Mouse (Mus musculus) splenic B cell, adult 2 months (primary cell): ENCODE measurements at regions not wholly inside any gene's neighbourhood (a gene's known extent, or its start where the extent isn't known, plus 50 kb on each side); places are given as distances from the start of the nearest gene placed in this dataset.
A peak's percentile ranks its signal among the peaks of the same experiment; 100 is the strongest.

ENCODE experiments used
- DNase-seq: peaks from one replicate; pipeline ENCODE4 v3.0.0-alpha.2; 2011; ENCODE audit warnings: low read depth, low spot score
- H3K27me3 ChIP-seq: 2 replicates; pipeline ENCODE4 v1.6.1; 2012; ENCODE audit warnings: mild to moderate bottlenecking, low read length, moderate library complexity, mixed read lengths; ENCODE audit not compliant: control insufficient read depth, poor library complexity, insufficient read depth, severe bottlenecking
- H3K36me3 ChIP-seq: 2 replicates; pipeline ENCODE4 v1.6.1; 2012; ENCODE audit warnings: mild to moderate bottlenecking, low read length, moderate library complexity, mixed read lengths; ENCODE audit not compliant: control insufficient read depth, poor library complexity, insufficient read depth, severe bottlenecking

GRCm38 (mm10) chr1:137906883-137907282 lies 268.6 kb downstream of the Ptprc start:
- H3K36me3 ChIP-seq: 0 out of 2 replicates have a peak, but pooled peaks cover 1% of the 10 kb centered on the region
- DNase-seq: no peak
- no peaks in the 10 kb centered on the region for H3K27me3 ChIP-seq

GRCm38 (mm10) chr1:137906477-137906876 lies 269.0 kb downstream of the Ptprc start:
- no peak for DNase-seq
- Histone ChIP-seq H3K27me3 (no peaks in the 10 kb centered on the region), H3K36me3 (0 out of 2 replicates have a peak, but pooled peaks cover 1% of the 10 kb centered on the region)

- H3K27me3 ChIP-seq: no peaks in the 10 kb centered on the region
- DNase-seq: no peak
- 0 out of 2 replicates have a peak, but pooled peaks cover 1% of the 10 kb centered on the region for H3K36me3 ChIP-seq
Observed at GRCm38 (mm10) chr1:137905566-137905965, 269.9 kb downstream of the Ptprc start.

DNA sequence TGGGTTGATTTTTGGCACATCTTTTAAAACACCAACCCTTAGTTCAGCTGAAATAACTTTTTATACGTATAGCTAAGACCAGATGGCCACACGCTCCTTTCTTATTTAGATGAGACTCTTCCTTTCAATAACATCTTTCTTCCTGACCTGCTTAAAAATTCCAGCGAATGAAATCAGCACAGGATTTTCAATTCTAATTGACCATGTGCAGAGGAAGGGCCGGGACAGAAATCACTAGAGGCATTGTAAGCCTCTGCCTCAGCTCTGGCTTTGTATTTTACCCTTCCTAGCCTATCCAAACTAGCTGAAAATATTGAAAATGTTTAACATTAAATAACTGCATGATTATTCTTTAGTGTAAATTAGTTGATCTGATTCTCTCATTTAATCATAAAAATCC lies 272.2 kb downstream of the Ptprc start:
- no peak for DNase-seq
- H3K36me3 ChIP-seq: 0 out of 2 replicates have a peak, but pooled peaks cover 1% of the 10 kb centered on the region

GRCm38 (mm10) chr1:137902859-137903258 lies 272.6 kb downstream of the Ptprc start:
- H3K27me3 ChIP-seq: no peaks in the 10 kb centered on the region
- peak; percentile 33 for DNase-seq
- H3K36me3 ChIP-seq: 0 out of 2 replicates have a peak, but pooled peaks cover 1% of the 10 kb centered on the region

More for the DNA sequence above, 272.2 kb downstream of the Ptprc start:
- no peaks in the 10 kb centered on the region for H3K27me3 ChIP-seq

DNA sequence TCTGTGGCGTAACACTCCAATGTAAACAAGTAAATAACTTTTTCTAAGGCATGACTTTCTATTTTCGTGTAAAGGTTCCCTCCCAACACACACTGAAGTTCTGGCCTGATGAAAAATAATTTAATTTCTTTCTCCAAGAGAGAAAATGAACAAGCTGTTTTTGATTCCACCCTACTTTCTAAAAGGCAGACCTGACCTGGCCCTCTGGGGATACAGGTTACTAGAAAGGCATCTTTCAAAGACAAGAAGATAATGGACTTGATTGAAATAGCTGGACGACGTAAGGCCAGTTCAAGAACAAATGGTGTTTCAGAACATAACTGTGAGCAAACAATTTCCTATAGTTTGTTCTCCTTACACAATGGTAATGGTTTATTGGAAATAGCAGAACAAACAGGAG lies 273.5 kb downstream of the Ptprc start:
- DNase-seq: no peak
- no peaks in the 10 kb centered on the region for H3K27me3 ChIP-seq

DNA sequence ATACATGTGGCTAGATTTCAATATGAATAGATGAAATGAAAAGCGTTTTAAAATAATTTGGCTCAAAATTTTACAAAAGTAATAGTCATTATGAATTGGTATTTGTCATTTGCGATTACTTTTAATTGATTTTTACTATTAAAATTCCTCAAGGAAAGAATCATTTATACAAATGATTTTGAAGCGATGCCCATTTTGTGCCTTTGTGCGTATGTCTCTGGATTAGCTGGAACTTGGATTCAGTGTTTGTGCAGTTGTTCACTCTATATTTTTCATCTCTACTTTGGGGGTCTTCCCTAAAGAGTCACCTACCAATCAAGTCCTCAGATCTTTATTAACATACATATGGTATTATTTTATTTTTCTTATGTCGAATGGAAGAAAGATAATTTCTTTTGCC lies 274.3 kb downstream of the Ptprc start:
- DNase-seq: no peak
- H3K27me3 ChIP-seq: no peaks in the 10 kb centered on the region
- no peaks in the 10 kb centered on the region for H3K36me3 ChIP-seq

More for the DNA sequence above, 273.5 kb downstream of the Ptprc start:
- 0 out of 2 replicates have a peak, but pooled peaks cover 1% of the 10 kb centered on the region for H3K36me3 ChIP-seq

- Histone ChIP-seq H3K36me3 (no peaks in the 10 kb centered on the region), H3K27me3 (no peaks in the 10 kb centered on the region)
- DNase-seq: peak; percentile 31
Observed at GRCm38 (mm10) chr1:137900621-137901071, 274.9 kb downstream of the Ptprc start.

DNA sequence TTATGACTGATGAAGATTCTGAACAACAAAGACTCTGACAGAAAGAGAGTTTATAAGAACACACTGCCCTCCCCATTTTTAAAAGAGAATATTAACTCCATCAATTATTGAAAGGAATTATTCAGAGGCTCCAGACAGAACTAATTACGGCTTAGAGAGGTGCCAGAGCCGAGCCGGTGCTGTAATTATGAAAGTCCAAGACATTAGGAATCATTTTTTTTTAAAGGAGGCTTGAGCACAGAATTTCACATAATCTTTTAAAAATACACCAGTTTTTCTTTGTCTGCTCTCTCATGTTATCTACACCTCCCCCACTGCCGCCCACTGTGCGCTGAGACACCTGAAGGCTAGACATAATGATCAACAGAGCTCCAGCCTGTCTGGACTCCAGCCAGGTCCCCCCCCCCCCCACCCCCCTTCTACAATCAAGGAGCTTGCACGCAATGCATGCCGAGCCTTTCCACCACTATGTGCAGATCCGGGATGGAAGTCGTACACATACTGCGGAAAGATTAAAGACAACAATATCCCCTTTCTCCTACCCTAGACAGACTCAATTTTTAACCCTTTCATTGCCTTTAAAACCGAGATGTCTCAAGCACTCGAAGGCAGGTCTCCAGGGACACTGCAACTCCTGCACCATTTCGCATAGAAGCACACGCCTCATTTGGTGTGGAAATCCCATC lies 275.4 kb downstream of the Ptprc start:
- Histone ChIP-seq H3K27me3 (no peaks in the 10 kb centered on the region), H3K36me3 (no peaks in the 10 kb centered on the region)
- peak; percentile 40 for DNase-seq

DNA sequence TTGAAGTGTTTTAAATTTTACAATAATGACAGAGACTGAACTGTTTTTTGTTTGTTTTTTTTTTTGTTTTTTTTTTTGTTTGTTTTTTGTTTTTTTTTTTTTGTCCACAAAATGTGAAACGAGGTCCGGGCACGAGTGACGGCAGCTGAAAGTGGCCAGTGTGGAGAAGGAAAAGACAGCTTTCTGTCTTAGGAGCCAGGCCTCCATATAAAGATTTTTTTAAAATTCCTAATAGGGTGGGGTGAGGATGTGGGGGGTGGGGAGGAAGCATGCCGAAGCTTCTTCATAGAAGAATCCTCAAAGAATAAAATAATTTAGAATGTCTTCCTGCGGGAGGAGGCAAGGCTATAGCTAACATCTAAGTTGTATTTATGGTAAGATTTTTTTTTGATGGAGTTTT lies 276.2 kb downstream of the Ptprc start:
- H3K27me3 ChIP-seq: no peaks in the 10 kb centered on the region
- DNase-seq: no peak
- H3K36me3 ChIP-seq: no peaks in the 10 kb centered on the region

GRCm38 (mm10) chr1:137898891-137899290 lies 276.6 kb downstream of the Ptprc start:
- Histone ChIP-seq H3K36me3 (no peaks in the 10 kb centered on the region), H3K27me3 (no peaks in the 10 kb centered on the region)
- DNase-seq: no peak

DNA sequence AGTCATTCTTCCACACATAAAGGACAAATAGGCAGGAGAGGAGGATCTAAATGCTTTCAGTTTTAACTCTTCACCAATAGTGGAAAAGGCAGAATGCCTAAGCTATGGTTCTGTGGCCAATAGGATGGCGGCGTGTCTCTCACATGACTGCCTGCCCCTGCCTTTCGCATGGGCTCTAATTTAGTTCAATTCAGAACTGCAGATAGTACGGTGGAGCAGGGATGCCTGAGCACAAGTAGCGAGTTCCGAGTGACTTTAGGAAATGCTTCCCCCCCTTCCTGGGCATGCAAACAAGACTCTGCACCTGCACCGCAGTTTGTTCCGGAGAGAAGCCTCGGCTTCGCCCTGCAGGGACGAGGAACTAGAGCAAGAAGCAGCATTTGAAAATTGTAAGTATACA lies 277.1 kb downstream of the Ptprc start:
- Histone ChIP-seq H3K27me3 (no peaks in the 10 kb centered on the region), H3K36me3 (no peaks in the 10 kb centered on the region)
- DNase-seq: peak; percentile 83

DNA sequence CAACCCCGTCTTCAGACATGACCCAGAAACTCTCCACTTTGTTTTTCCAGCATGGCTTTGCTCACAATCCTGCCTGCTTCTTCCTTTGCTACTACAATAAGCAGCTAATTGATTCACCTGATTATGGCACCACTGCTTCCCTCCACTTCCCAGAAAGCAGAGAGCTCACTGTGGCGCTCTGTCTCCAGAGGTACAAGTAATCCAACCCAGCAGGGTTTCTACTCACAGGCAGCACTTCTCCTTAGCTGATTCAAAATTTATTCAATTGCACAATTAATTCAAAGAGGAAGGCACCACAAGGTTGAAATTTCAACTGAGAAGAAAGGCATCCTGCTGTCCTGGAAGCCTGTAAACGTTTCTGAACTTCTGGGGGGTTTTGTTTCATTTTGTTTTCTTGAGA lies 293.9 kb downstream of the Ptprc start:
- H3K27me3 ChIP-seq: no peaks in the 10 kb centered on the region
- no peak for DNase-seq
- H3K36me3 ChIP-seq: no peaks in the 10 kb centered on the region

GRCm38 (mm10) chr1:137874361-137874760 lies 301.1 kb downstream of the Ptprc start:
- DNase-seq: no peak
- Histone ChIP-seq H3K36me3 (no peaks in the 10 kb centered on the region), H3K27me3 (no peaks in the 10 kb centered on the region)

DNA sequence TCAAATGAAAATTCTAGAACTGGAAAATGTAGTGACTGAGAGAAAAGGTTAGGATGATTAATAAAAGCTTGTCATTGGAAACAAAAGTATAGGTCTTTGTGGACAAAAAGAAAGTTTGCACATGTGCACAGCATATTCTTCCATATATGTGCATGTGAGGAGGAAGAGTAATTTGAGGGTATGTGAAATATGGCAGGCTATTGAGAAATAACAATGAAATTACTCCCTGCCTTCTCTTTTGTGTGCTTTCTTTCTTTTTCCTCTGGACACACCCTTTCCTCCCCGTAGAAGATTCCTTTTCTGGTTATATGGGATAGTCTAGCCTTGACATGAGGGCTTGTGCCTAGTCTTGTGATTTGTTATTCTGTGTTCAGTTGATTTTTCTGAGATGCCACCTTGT lies 301.9 kb downstream of the Ptprc start:
- H3K36me3 ChIP-seq: no peaks in the 10 kb centered on the region
- H3K27me3 ChIP-seq: no peaks in the 10 kb centered on the region
- no peak for DNase-seq

DNA sequence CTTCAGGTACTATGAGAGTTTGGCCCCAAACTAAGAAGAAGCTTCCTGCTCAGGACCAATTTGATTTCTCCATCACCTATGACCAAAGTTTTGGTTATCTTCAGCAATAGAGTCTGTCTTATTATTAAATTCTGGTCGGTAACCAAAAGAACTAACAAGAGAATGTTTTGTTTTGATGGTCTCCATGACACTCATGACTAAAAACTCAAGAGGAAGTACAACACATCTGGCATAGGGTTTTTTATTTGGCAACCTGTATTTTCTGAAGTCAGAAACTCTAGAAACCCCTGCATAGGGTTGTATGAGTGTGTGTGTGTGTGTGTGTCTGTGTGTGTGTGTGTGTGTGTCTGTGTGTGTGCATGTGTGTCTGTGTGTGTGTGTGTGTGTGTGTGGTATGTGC lies 310.5 kb downstream of the Ptprc start:
- Histone ChIP-seq H3K36me3 (no peaks in the 10 kb centered on the region), H3K27me3 (no peaks in the 10 kb centered on the region)
- peak; percentile 59 for DNase-seq
